Mouse (Mus musculus) frontal cortex, postnatal 25 days (tissue): Measurements from ENCODE around the gene Trim12a.
"Not testable (repeated sequence)": the region's sequence is repeated elsewhere in the genome, so short reads cannot be mapped to it uniquely, and the experiment has no call there.

ENCODE experiments used
- DNase-seq, 2 experiments: peaks; one replicate each; pipeline ENCODE4 v3.0.0; 2022; ENCODE audit warnings: low spot score in 2 of 2

Gene Trim12a

DNA sequence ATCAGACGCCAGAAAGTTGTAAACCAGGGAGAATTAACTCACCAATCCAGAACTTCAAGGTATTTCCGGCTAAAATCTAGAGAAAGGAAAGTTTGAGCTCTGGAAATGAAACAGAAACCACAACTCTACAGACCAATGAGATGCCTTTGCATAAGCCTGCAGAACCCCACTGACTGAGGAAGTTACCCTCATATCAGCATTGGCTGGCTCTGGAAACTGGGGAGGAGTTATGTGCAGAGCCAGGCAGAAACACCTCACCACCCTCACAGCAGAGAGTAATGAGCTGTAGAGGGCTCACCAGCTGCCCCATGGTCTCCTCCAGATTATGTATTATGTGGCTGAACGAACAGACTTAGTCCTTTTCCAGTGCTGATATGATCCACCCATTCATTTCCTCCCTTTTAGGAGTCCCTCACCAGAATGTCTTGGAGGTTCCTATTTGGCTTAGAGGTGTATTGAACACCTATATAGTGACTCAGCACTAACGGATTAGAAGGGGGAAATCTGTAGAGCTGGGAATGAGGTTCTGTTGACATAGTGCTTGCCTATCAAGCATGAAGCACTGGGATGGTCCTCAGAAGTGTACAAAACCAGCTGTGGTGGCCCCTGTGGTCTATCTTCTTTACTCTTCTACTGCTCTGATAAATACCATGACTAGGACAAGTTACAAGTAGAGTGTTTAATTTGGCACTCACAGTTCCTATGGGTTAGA is at the start of gene Trim12a:
TSS of gene Trim12a (minus strand) at position 98 of the 712 bp plus-strand sequence.
- not testable (repeated sequence) for DNase-seq

DNA sequence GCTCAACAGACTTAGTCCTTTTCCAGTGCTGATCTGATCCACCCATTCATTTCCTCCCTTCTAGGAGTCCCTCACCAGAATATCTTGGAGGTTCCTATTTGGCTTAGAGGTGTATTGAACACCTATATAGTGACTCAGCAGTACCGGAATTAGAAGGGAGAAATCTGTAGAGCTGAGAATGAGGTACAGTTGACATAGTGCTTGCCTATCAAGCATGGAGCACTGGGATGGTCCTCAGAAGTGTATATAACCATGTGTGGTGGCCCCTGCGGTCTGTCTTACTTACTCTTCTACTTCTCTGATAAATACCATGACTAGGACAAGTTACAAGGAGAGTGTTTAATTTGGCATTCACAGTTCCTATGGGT is 38.3 kb upstream of the Trim12a start:
- no peak for DNase-seq

DNA sequence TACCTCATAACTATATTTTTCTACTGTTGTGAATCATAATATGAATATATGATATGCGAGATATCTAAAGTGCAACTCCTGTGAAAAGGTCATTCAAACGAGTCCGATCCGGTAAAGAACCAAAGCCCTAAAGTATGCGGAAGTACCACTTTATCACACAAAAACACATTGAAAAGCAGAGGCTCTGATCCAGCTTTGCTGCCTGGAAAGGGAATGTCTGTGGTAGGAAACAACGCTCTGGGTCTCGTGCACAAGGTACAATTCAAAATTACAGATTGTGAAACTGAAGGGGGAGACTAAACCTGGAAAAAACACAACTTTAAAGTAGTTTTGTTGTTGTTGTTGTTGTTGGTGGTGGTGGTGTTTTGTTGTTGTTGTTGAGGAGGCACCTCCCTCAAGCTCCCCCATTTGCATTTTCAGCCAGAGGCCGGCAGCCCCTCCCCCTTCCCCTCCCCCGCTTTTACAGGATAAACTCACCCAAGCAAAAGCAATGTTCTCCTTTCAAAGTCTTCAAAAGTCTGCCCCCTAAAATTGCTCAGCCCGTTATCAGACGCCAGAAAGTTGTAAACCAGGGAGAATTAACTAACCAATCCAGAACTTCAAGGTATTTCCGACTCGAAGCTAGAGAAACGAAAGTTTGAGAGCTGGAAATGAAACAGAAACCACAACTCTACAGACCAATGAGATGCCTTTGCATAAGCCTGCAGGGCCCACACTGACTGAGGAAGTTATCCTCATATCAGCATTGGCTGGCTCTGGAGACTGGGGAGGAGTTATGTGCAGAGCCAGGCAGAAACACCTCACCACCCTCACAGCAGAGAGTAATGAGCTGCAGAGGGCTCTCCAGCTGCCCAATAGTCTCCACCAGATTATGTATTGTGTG is 37.7 kb upstream of the Trim12a start, which contains the start of gene Trim12c:
TSS of gene Trim12c (minus strand) at position 646 of the 883 bp plus-strand sequence.
- DNase-seq, result no peak

DNA sequence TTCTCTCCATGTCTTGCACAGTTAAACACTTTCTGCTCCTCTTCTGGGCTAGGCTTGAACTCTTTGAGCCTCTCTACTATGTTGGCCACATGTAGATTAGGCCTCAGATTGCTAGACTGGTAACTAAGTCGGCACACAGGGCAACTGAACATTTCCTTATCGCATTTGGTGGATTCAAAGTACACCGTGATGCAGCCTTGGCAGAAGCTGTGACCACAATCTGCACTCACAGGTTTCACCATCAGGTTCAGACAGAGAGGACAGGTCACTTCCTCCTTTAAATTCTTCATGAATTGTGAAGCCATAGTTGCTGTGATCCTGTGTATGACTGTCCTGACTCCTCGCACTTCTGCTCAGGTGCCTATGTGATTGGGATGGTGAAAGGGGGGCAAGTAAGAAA is 32.8 kb upstream of the Trim12a start:
- not testable (repeated sequence) for DNase-seq

DNA sequence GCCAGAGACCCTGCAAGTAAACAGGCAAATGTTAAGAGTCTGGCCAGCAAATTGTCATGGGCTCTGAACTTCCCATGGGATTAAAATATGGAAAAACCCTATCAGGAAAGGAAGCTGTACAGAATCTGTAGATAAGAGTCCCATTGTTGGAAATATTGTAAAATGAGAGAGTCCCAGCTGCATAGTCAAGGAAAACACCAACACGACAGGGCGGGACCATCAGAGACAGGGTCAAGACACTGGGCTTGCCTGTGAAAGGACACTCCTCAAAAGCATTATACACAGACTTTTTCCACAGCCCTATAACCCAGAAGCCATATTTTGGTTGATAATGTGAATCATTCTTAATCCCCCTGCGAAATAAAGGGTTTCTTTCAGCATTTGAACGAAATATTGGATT is 25.5 kb upstream of the Trim12a start:
- not testable (repeated sequence) for DNase-seq

DNA sequence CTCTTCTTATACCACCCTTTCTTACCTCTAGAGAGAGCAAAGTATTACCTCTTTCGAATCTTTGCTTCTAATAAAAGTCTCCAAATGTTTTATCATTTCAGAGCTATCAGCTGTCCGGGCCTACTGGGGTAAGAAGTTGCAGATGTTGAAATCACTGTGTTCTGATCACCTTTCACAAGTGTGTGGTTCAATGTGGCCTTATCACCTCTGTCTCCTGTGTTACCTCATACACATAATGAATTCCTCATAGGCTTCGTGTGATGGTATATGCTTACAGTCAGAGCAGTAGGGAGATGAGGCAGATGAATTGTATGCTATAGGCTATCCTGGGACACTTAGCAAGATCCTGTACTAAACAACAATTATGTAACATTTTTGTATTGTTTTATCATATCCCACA is 20.3 kb upstream of the Trim12a start:
- not testable (repeated sequence) for DNase-seq

DNA sequence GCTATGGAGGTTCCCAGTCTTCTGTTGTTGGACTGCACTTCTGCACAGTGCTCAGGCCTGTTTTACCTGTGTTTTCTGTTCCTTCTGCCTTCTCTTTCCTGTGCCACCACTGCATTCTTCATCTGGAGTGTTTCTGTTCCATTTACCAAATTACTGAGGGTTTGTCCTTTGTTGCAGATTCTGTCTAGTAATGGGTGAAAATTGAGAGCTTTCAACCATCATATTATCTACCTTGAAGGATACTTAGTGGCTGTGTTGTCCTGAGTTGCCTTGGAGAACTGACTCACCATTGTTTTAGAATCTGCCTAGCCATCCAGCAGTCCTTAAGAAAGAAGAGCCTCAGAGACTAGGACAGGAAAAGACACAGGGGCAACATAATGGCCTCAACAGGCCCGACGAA is 13.9 kb upstream of the Trim12a start, which contains the start of gene Trim34b:
TSS of gene Trim34b (plus strand) at position 301 of the 400 bp plus-strand sequence.
- not testable (repeated sequence) for DNase-seq

DNA sequence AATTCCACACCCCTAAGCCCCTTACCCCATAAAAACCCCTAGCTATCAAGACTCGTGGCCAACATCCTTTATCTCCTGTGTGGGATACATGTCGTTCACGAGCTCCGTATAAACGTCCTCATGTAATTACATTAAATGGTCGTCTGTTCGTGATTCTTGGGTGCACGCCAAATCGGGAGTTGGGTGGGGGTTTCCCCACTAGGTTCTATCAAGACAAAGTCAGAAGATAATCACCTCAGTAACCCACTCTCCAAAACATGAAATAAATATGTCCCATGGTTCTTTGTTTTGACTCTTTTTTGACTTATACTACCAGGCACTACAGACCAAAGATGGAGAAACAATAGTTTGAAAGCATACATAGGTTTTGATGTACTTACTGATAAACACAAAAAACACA is 6.8 kb upstream of the Trim12a start:
- no peak for DNase-seq

DNA sequence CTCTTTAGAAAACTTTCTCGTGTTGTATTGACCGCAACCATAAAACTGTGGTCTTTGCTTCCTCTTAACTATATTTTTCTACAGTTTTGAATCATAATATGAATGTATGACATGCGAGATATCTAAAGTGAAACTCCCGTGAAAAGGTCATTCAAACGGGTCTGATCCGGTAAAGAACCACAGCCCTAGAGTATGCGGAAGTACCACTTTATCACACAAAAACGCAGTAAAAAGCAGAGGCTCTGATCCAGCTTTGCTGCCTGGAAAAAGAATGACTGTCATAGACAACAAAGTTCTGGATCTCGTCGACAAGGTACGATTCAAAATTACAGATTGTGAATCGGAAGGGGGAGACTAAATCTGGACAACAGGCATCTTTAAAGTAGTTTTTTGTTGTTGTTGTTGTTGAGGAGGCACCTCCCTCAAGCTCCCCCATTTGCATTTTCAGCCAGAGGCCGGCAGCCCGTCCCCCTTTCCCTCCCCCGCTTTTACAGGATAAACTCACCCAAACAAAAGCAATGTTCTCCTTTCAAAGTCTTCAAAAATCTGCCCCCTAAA is 391 bp downstream of the Trim12a start:
- no peak for DNase-seq

DNA sequence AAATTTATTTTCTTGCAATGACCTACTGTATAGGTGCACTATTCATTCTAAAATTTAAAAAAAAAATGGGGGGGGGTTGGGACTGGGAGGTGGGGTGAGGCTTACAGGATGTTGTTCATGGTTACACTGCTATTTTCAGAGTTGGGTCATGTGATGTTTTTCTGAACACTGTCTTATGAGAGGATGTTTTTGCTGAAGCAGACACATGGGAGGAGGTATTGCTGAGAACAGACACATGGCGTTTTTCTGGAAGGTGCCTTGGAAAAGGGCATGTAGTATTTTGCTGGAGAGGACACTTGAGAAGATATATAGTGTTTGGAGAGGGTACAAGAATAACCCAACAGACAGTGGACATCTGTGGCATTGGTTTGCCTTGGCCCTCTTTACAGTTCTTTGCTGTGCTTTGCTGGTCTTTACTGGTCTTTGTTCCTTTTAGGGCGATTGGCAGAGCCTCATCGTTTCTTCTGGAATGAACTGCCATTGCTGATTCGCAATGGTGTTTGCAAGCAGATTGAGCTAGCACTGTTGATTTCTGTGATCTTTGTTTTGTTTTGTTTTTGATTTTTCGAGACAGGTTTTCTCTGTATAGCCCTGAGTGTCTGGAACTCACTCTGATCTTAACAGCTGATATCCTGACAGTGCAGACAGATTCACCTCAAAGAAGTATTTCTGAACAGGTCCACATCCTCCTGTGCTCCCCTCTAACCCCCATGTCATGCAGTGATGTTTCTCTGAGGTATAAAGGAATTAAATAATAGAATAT is 23.4 kb downstream of the Trim12a start:
- DNase-seq, result no peak

DNA sequence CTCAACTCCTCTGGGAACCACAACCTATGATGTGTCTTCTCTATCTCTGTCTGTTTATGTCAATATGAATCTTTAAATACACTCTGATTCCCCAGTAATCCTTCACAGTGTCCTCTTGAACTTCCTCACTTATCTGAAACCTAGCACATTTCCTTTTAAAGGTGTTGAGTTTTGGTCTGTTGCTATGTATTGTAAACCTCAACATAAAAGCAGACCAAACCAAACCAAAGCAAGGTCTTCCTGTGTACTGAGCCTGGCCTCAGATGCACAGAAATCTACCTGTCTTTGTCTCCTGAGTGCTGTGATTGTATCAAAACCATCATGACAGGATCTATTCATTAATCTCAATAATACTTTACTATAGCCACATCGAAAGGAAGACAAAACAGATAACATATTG is 24.6 kb downstream of the Trim12a start:
- DNase-seq, result no peak

DNA sequence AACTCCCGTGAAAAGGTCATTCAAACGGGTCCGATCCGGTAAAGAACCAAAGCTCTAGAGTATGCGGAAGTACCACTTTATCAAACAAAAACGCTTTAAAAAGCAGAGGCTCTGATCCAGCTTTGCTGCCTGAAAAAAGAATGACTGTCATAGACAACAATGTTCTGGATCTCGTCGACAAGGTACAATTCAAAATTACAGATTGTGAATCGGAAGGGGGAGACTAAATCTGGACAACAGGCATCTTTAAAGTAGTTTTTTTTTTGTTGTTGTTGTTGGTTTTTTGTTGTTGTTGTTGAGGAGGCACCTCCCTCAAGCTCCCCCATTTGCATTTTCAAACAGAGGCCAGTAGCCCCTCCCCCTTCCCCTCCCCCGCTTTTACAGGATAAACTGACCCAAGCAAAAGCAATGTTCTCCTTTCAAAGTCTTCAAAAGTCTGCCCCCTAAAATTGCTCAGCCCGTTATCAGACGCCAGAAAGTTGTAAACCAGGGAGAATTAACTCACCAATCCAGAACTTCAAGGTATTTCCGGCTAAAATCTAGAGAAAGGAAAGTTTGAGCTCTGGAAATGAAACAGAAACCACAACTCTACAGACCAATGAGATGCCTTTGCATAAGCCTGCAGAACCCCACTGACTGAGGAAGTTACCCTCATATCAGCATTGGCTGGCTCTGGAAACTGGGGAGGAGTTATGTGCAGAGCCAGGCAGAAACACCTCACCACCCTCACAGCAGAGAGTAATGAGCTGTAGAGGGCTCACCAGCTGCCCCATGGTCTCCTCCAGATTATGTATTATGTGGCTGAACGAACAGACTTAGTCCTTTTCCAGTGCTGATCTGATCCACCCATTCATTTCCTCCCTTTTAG is 27.5 kb downstream of the Trim12a start, which contains the start of gene Trim5:
TSS of gene Trim5 (minus strand) at position 519 of the 868 bp plus-strand sequence.
- DNase-seq, result not testable (repeated sequence)

DNA sequence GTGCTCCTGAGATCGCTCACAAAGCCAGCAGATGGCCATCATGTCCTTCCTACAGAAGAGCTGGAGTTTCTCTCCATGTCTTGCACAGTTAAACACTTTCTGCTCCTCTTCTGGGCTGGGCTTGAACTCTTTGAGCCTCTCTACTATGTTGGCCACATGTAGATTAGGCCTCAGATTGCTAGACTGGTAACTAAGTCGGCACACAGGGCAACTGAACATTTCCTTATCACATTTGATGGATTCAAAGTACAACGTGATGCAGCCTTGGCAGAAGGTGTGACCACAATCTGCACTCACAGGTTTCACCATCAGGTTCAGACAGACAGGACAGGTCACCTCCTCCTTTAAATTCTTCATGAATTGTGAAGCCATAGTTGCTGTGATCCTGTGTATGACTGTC is 35.9 kb downstream of the Trim12a start:
- not testable (repeated sequence) for DNase-seq

DNA sequence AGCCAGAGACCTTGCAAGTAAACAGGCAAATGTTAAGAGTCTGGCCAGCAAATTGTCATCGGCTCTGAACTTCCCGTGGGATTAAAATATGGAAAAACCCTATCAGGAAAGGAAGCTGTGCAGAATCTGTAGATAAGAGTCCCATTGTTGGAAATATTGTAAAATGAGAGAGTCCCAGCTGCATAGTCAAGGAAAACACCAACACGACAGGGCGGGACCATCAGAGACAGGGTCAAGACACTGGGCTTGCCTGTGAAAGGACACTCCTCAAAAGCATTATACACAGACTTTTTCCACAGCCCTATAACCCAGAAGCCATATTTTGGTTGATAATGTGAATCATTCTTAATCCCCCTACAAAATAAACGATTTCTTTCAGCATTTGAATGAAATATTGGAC is 49.9 kb downstream of the Trim12a start:
- DNase-seq, result not testable (repeated sequence)

DNA sequence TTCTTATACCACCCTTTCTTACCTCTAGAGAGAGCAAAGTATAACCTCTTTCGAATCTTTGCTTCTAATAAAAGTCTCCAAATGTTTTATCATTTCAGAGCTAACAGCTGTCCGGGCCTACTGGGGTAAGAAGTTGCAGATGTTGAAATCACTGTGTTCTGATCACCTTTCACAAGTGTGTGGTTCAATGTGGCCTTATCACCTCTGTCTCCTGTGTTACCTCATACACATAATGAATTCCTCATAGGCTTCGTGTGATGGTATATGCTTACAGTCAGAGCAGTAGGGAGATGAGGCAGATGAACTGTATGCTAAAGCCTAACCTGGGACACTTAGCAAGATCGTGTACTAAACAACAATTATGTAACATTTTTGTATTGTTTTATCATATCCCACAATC is 54.9 kb downstream of the Trim12a start:
- DNase-seq, result not testable (repeated sequence)
